Mouse (Mus musculus): ENCODE results near the gene Pgbd5. TPM values are rescaled to one million over a fixed set of nuclear protein-coding genes. Genes with fewer than 3 reads are reported as not detected.
A peak's percentile ranks its signal among the peaks of the same experiment; 100 is the strongest.

The Pgbd5 gene
- total RNA-seq, 2 experiments from 2014 or later: not detected

GRCm38 (mm10) chr8:124395392-124395791 is 44.1 kb downstream of the Pgbd5 start:
- no peak for ATAC-seq (replicated peaks; ENCODE audit: low FRiP score, low TSS enrichment, poor library complexity, severe bottlenecking)

GRCm38 (mm10) chr8:124394951-124395350 is 44.5 kb downstream of the Pgbd5 start:
- ATAC-seq (replicated peaks; ENCODE audit: low FRiP score, low TSS enrichment, poor library complexity, severe bottlenecking): no peak

GRCm38 (mm10) chr8:124393927-124394326 is 45.5 kb downstream of the Pgbd5 start:
- no peak for ATAC-seq (replicated peaks; ENCODE audit: low FRiP score, low TSS enrichment, poor library complexity, severe bottlenecking)

GRCm38 (mm10) chr8:124393013-124393412 is 46.4 kb downstream of the Pgbd5 start:
- no peak for ATAC-seq (replicated peaks; ENCODE audit: low FRiP score, low TSS enrichment, poor library complexity, severe bottlenecking)

GRCm38 (mm10) chr8:124392271-124393012 is 47.0 kb downstream of the Pgbd5 start:
- ATAC-seq (replicated peaks; ENCODE audit: low FRiP score, low TSS enrichment, poor library complexity, severe bottlenecking): no peak

- ATAC-seq (replicated peaks; ENCODE audit: low FRiP score, low TSS enrichment, poor library complexity, severe bottlenecking): no peak
These were observed 48.3 kb downstream of the Pgbd5 start for GRCm38 (mm10) chr8:124391191-124391590.

- no peak for ATAC-seq (replicated peaks; ENCODE audit: low FRiP score, low TSS enrichment, poor library complexity, severe bottlenecking)
These were observed 50.0 kb downstream of the Pgbd5 start for GRCm38 (mm10) chr8:124389495-124389894.

GRCm38 (mm10) chr8:124386225-124386899 is 53.1 kb downstream of the Pgbd5 start:
- ATAC-seq (replicated peaks; ENCODE audit: low FRiP score, low TSS enrichment, poor library complexity, severe bottlenecking): no peak

- no peak for ATAC-seq (replicated peaks; ENCODE audit: low FRiP score, low TSS enrichment, poor library complexity, severe bottlenecking)
These were observed 55.1 kb downstream of the Pgbd5 start for GRCm38 (mm10) chr8:124384336-124384735.

GRCm38 (mm10) chr8:124382235-124382634 is 57.2 kb downstream of the Pgbd5 start:
- ATAC-seq (replicated peaks; ENCODE audit: low FRiP score, low TSS enrichment, poor library complexity, severe bottlenecking): no peak

- no peak for ATAC-seq (replicated peaks; ENCODE audit: low FRiP score, low TSS enrichment, poor library complexity, severe bottlenecking)
These were observed 60.2 kb downstream of the Pgbd5 start for GRCm38 (mm10) chr8:124379289-124379688.

- ATAC-seq (replicated peaks; ENCODE audit: low FRiP score, low TSS enrichment, poor library complexity, severe bottlenecking): no peak
These were observed 63.1 kb downstream of the Pgbd5 start for GRCm38 (mm10) chr8:124376406-124376805.

- ATAC-seq (replicated peaks; ENCODE audit: low FRiP score, low TSS enrichment, poor library complexity, severe bottlenecking): no peak
These were observed 63.7 kb downstream of the Pgbd5 start for GRCm38 (mm10) chr8:124375727-124376126.

GRCm38 (mm10) chr8:124375168-124375567 is 64.3 kb downstream of the Pgbd5 start:
- ATAC-seq (replicated peaks; ENCODE audit: low FRiP score, low TSS enrichment, poor library complexity, severe bottlenecking): no peak

GRCm38 (mm10) chr8:124373753-124374152 is 65.7 kb downstream of the Pgbd5 start:
- no peak for ATAC-seq (replicated peaks; ENCODE audit: low FRiP score, low TSS enrichment, poor library complexity, severe bottlenecking)

- ATAC-seq (replicated peaks; ENCODE audit: low FRiP score, low TSS enrichment, poor library complexity, severe bottlenecking): no peak
These were observed 67.9 kb downstream of the Pgbd5 start for GRCm38 (mm10) chr8:124371410-124372123.

- 0 out of 2 replicates have a peak, but pooled peaks have one; percentile 49 for ATAC-seq (replicated peaks; ENCODE audit: low FRiP score, low TSS enrichment, poor library complexity, severe bottlenecking)
These were observed 68.9 kb downstream of the Pgbd5 start for GRCm38 (mm10) chr8:124370422-124371183.

- ATAC-seq (replicated peaks; ENCODE audit: low FRiP score, low TSS enrichment, poor library complexity, severe bottlenecking): peak; percentile 86
These were observed 71.2 kb downstream of the Pgbd5 start for GRCm38 (mm10) chr8:124368213-124368612.

- ATAC-seq (replicated peaks; ENCODE audit: low FRiP score, low TSS enrichment, poor library complexity, severe bottlenecking): no peak
These were observed 76.1 kb downstream of the Pgbd5 start for GRCm38 (mm10) chr8:124363337-124363736.

GRCm38 (mm10) chr8:124362589-124362988 is 76.9 kb downstream of the Pgbd5 start:
- ATAC-seq (replicated peaks; ENCODE audit: low FRiP score, low TSS enrichment, poor library complexity, severe bottlenecking): no peak

All from megakaryocyte-erythroid progenitor cell, adult 5-6 weeks (primary cell).